Mouse (Mus musculus): ENCODE data around the gene Lsm12.

The Lsm12 gene

GRCm38 (mm10) chr11:102216056-102216885 lies 31.2 kb upstream of the Lsm12 start:
- peak in 1 of 2 experiments; percentile 51 for DNase-seq

- no peak for DNase-seq
Observed at GRCm38 (mm10) chr11:102215511-102215910, 30.4 kb upstream of the Lsm12 start.

GRCm38 (mm10) chr11:102214430-102215156 lies 29.5 kb upstream of the Lsm12 start:
- DNase-seq, result peak; percentile 69 to 77

- DNase-seq, result peak in 1 of 2 experiments; percentile 50
Observed at GRCm38 (mm10) chr11:102211936-102212341, 26.8 kb upstream of the Lsm12 start.

GRCm38 (mm10) chr11:102211011-102211410 lies 25.9 kb upstream of the Lsm12 start:
- DNase-seq, result no peak

- no peak for DNase-seq
Observed at GRCm38 (mm10) chr11:102210185-102210584, 25.1 kb upstream of the Lsm12 start.

GRCm38 (mm10) chr11:102209742-102210141 lies 24.6 kb upstream of the Lsm12 start:
- DNase-seq, result peak; percentile 79 to 85

- DNase-seq, result no peak
Observed at GRCm38 (mm10) chr11:102208846-102209245, 23.8 kb upstream of the Lsm12 start.

GRCm38 (mm10) chr11:102207825-102208777 lies 23.0 kb upstream of the Lsm12 start:
- DNase-seq, result no peak

GRCm38 (mm10) chr11:102206481-102206880 lies 21.4 kb upstream of the Lsm12 start:
- no peak for DNase-seq

- peak in 1 of 2 experiments; percentile 34 for DNase-seq
Observed at GRCm38 (mm10) chr11:102201408-102201821, 16.3 kb upstream of the Lsm12 start.

- no peak for DNase-seq
Observed at GRCm38 (mm10) chr11:102199856-102200255, 14.8 kb upstream of the Lsm12 start.

GRCm38 (mm10) chr11:102198245-102198644 lies 13.1 kb upstream of the Lsm12 start:
- no peak for DNase-seq

- DNase-seq, result no peak
Observed at GRCm38 (mm10) chr11:102196018-102196797, 11.1 kb upstream of the Lsm12 start.

- no peak for DNase-seq
Observed at GRCm38 (mm10) chr11:102193657-102194440, 8.8 kb upstream of the Lsm12 start.

GRCm38 (mm10) chr11:102190848-102191247 lies 5.8 kb upstream of the Lsm12 start:
- no peak for DNase-seq

- peak; percentile 91 to 92 for DNase-seq
Observed at GRCm38 (mm10) chr11:102189461-102190436, 4.7 kb upstream of the Lsm12 start, which contains the start of gene G6pc3. G6pc3 (plus strand) TSS chr11:102189620.

- DNase-seq, result no peak
Observed at GRCm38 (mm10) chr11:102188980-102189379, 3.9 kb upstream of the Lsm12 start.

- no peak for DNase-seq
Observed at GRCm38 (mm10) chr11:102186235-102186634, 1.1 kb upstream of the Lsm12 start.

GRCm38 (mm10) chr11:102185677-102186076 lies 581 bp upstream of the Lsm12 start:
- no peak for DNase-seq
